Mouse (Mus musculus): ENCODE data around the gene Pxylp1. TPM values are rescaled to one million over a fixed set of nuclear protein-coding genes. Genes with fewer than 3 reads are reported as not detected.
A peak's percentile ranks its signal among the peaks of the same experiment; 100 is the strongest.
"Not testable (repeated sequence)": the region's sequence is repeated elsewhere in the genome, so short reads cannot be mapped to it uniquely, and the experiment has no call there.

The Pxylp1 gene
- polyA plus RNA-seq (2014; fragmentation: Nextera tagmentation; extraction: Ambion mirVana) = 15.5 and 15.9 TPM in 2 replicates

DNA sequence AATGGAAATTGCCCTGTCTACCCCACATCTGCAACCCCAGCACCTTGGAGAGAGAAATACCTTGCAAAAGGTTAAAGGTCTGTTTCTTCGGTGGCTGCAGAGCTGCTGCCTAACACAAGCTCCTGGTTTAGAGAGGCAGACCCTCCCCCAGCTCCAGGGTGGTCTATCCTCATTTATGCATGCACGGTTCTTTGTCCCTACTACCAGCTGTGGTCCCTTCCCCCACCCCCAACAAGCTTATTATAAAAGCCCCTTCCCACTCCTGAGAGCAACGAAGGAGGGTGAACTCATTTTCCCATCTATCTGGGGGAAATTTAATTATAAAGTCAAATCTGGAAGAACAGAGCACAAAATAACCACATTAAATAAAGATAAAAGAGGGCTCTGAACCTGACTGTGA lies at the start of gene Pxylp1:
Pxylp1 (minus strand) TSS at position 124 of the 400 bp plus-strand sequence.
- Histone ChIP-seq H3K27me3 (ENCODE audit: control insufficient read depth, insufficient read depth, low read length) (peaks cover 8% of the 10 kb centered on the region; the same call in 1 of the 2 replicates), H3K4me1 (ENCODE audit: control insufficient read depth, insufficient read depth, low read length) (peaks cover 16% of the 10 kb centered on the region), H3K9ac (ENCODE audit: low read length) (no peak within 1 kb of the TSS), H3K9me3 (ENCODE audit: control insufficient read depth, low read length) (no peaks in the 10 kb centered on the region), H3K27ac (replicated peaks; ENCODE audit: low read depth, low read length) (no peak within 1 kb of the TSS), H3K36me3 (ENCODE audit: control insufficient read depth, insufficient read depth, low read length) (no peaks in the 10 kb centered on the region), H3K4me3 (ENCODE audit: low read depth, low read length) (no peak within 1 kb of the TSS), H3K4me2 (ENCODE audit: low read depth, severe bottlenecking) (no peak within 1 kb of the TSS)
- ATAC-seq (ENCODE audit: insufficient number of reproducible peaks, low FRiP score, low TSS enrichment, low read depth) (no peak), DNase-seq (ENCODE audit: low spot score) (peak; percentile 60)
- 9% methylated on average over 3 of the region's 3 CpGs for WGBS

- DNase-seq (ENCODE audit: low spot score) (no peak), ATAC-seq (ENCODE audit: insufficient number of reproducible peaks, low FRiP score, low TSS enrichment, low read depth) (no peak)
- H3K27me3 ChIP-seq (ENCODE audit: control insufficient read depth, insufficient read depth, low read length) = no peaks in the 10 kb centered on the region
- no peak overlapping the region for H3K27ac ChIP-seq (replicated peaks; ENCODE audit: low read depth, low read length)
- H3K9me3 ChIP-seq (ENCODE audit: control insufficient read depth, low read length) = no peaks in the 10 kb centered on the region; the same call in 1 of the 2 replicates
- H3K4me2 ChIP-seq (ENCODE audit: low read depth, severe bottlenecking) = no peak overlapping the region
- H3K4me1 ChIP-seq (ENCODE audit: control insufficient read depth, insufficient read depth, low read length) = no peaks in the 10 kb centered on the region
- H3K9ac ChIP-seq (ENCODE audit: low read length) = no peak overlapping the region
- peaks cover 4% of the 10 kb centered on the region; the same call in 1 of the 2 replicates for H3K36me3 ChIP-seq (ENCODE audit: control insufficient read depth, insufficient read depth, low read length)
- 68% methylated on average over 5 of the region's 5 CpGs for WGBS
- H3K4me3 ChIP-seq (ENCODE audit: low read depth, low read length) = no peak overlapping the region
Measured at GRCm38 (mm10) chr9:96938887-96939286, 46.4 kb upstream of the Pxylp1 start.

DNA sequence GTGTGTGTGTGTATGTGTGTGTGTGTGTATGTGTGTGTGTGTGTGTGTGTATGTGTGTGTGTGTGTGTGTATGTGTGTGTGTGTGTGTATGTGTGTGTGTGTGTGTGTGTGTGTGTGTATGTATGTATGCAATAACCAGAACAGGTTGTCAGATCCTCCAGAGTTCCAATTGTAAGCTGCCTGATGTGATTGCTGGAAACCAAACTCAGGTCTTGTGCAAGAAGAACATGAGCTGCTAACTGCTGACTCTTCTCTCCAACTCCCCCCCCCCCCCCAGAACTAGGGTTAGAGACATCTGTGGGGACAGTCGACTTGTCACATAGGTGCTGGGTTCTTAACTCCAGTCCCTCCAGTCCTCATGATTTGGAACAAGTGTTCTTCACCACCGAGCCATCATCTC lies 44.0 kb upstream of the Pxylp1 start:
- H3K4me1 ChIP-seq (ENCODE audit: control insufficient read depth, insufficient read depth, low read length); ATAC-seq (ENCODE audit: insufficient number of reproducible peaks, low FRiP score, low TSS enrichment, low read depth): not testable (repeated sequence)
- 88% methylated on average over 2 of the region's 2 CpGs for WGBS

DNA sequence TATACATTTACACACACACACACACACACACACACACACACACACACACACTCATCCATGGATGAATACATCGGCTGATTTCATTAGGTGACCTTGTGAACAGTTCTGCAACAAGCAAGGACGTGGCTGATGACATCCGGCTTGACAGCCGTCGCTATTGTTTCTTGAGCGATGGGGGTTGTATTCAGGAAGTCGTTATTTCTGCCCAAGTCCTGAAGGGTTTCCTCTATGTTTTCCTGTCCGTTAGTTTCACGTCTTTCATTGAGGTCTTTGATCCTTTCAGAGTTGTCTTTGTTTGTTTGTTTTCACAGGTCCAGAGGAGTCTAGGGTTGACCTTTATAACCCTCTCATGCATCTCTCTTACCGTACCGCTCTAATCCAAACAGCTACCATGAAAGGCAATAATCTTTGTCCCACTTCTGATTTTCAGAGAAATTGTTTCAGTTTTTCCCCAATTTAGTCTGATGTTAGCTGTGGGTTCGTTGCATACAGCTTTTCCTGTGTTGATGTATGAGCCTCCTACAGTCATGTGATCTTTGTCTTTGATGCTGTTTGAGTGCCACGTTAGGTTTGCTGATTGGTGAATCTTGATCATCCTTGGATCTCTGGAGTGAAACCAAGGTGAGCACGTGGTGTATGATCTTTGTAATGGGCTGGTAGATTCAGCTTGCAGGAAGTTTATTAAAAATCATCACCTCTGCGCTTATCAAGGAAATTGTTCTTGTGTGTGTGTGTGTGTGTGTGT lies 43.3 kb upstream of the Pxylp1 start:
- 63% methylated on average over 15 of the region's 15 CpGs for WGBS
- ATAC-seq (ENCODE audit: insufficient number of reproducible peaks, low FRiP score, low TSS enrichment, low read depth) (no peak), DNase-seq (ENCODE audit: low spot score) (no peak)
- Histone ChIP-seq H3K4me3 (ENCODE audit: low read depth, low read length) (no peak overlapping the region), H3K36me3 (ENCODE audit: control insufficient read depth, insufficient read depth, low read length) (no peaks in the 10 kb centered on the region), H3K9ac (ENCODE audit: low read length) (no peak overlapping the region), H3K4me2 (ENCODE audit: low read depth, severe bottlenecking) (no peak overlapping the region), H3K4me1 (ENCODE audit: control insufficient read depth, insufficient read depth, low read length) (no peaks in the 10 kb centered on the region), H3K27me3 (ENCODE audit: control insufficient read depth, insufficient read depth, low read length) (no peaks in the 10 kb centered on the region), H3K9me3 (ENCODE audit: control insufficient read depth, low read length) (no peaks in the 10 kb centered on the region; the same call in 1 of the 2 replicates), H3K27ac (replicated peaks; ENCODE audit: low read depth, low read length) (no peak overlapping the region)

More for the DNA sequence above, 44.0 kb upstream of the Pxylp1 start:
- H3K9me3 ChIP-seq (ENCODE audit: control insufficient read depth, low read length); H3K27ac ChIP-seq (replicated peaks; ENCODE audit: low read depth, low read length); DNase-seq (ENCODE audit: low spot score); H3K27me3 ChIP-seq (ENCODE audit: control insufficient read depth, insufficient read depth, low read length); H3K4me2 ChIP-seq (ENCODE audit: low read depth, severe bottlenecking); H3K36me3 ChIP-seq (ENCODE audit: control insufficient read depth, insufficient read depth, low read length); H3K9ac ChIP-seq (ENCODE audit: low read length); H3K4me3 ChIP-seq (ENCODE audit: low read depth, low read length): not testable (repeated sequence)

DNA sequence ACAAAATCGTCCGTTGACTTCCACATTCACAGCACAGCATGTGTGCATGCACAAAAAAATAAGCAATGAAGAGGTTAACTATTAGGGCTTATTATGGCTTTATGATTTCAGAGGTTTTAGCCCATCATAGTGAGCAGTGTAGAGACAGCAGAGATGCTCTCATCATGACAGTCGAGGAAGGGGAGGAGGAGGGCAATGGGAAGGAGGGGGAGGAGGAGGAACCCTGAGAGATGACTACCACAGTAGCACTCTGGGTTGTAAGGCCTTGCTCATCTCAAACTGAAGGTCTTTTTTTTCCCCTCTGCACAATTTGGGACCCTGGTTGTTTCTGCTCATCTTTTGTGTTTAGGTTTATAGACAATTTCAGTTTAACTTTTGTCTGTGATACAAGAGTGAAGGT lies 42.3 kb upstream of the Pxylp1 start:
- ATAC-seq (ENCODE audit: insufficient number of reproducible peaks, low FRiP score, low TSS enrichment, low read depth) (no peak), DNase-seq (ENCODE audit: low spot score) (no peak)
- H3K9ac ChIP-seq (ENCODE audit: low read length) = no peak overlapping the region
- H3K9me3 ChIP-seq (ENCODE audit: control insufficient read depth, low read length) = no peaks in the 10 kb centered on the region; the same call in 1 of the 2 replicates
- H3K36me3 ChIP-seq (ENCODE audit: control insufficient read depth, insufficient read depth, low read length) = no peaks in the 10 kb centered on the region
- H3K27me3 ChIP-seq (ENCODE audit: control insufficient read depth, insufficient read depth, low read length) = no peaks in the 10 kb centered on the region
- no peak overlapping the region for H3K4me2 ChIP-seq (ENCODE audit: low read depth, severe bottlenecking)
- no peak overlapping the region for H3K4me3 ChIP-seq (ENCODE audit: low read depth, low read length)
- no peaks in the 10 kb centered on the region for H3K4me1 ChIP-seq (ENCODE audit: control insufficient read depth, insufficient read depth, low read length)
- WGBS = 78% methylated on average over 3 of the region's 3 CpGs
- no peak overlapping the region for H3K27ac ChIP-seq (replicated peaks; ENCODE audit: low read depth, low read length)

DNA sequence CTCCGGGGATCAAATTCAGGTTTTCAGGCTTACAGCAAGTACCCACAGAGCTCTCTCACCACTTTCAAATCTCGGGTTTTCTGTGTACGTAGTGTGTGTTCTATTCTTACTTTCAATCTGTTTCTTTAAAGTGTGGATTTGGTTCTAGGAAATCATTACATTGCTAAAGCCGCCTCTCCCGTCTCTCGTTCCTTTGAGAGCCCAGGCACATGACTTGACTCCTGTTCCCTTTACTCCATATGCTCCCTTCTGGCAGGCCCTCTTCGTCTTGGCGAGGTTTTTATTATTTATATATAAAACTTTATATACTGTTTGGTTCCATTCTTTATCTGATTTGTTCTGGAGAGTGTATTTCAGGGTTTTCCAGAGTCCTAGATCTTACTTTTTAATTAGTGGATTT lies 40.3 kb upstream of the Pxylp1 start:
- Histone ChIP-seq H3K9ac (ENCODE audit: low read length) (no peak overlapping the region), H3K27me3 (ENCODE audit: control insufficient read depth, insufficient read depth, low read length) (no peaks in the 10 kb centered on the region), H3K27ac (replicated peaks; ENCODE audit: low read depth, low read length) (no peak overlapping the region), H3K4me1 (ENCODE audit: control insufficient read depth, insufficient read depth, low read length) (no peaks in the 10 kb centered on the region), H3K9me3 (ENCODE audit: control insufficient read depth, low read length) (no peaks in the 10 kb centered on the region; the same call in 1 of the 2 replicates), H3K4me3 (ENCODE audit: low read depth, low read length) (no peak overlapping the region), H3K4me2 (ENCODE audit: low read depth, severe bottlenecking) (no peak overlapping the region), H3K36me3 (ENCODE audit: control insufficient read depth, insufficient read depth, low read length) (no peaks in the 10 kb centered on the region)
- no peak for DNase-seq (ENCODE audit: low spot score)
- WGBS = 92% methylated on average over 8 of the region's 8 CpGs
- no peak for ATAC-seq (ENCODE audit: insufficient number of reproducible peaks, low FRiP score, low TSS enrichment, low read depth)

GRCm38 (mm10) chr9:96923577-96924316 lies 31.3 kb upstream of the Pxylp1 start:
- no peak for DNase-seq (ENCODE audit: low spot score)
- ATAC-seq (ENCODE audit: insufficient number of reproducible peaks, low FRiP score, low TSS enrichment, low read depth) = peak; percentile 60
- no peak overlapping the region for H3K27ac ChIP-seq (replicated peaks; ENCODE audit: low read depth, low read length)
- WGBS = 76% methylated on average over 17 of the region's 17 CpGs
- H3K4me3 ChIP-seq (ENCODE audit: low read depth, low read length) = no peak overlapping the region
- H3K9me3 ChIP-seq (ENCODE audit: control insufficient read depth, low read length) = no peaks in the 10 kb centered on the region
- peaks cover 2% of the 10 kb centered on the region; the same call in 1 of the 2 replicates for H3K4me1 ChIP-seq (ENCODE audit: control insufficient read depth, insufficient read depth, low read length)
- H3K9ac ChIP-seq (ENCODE audit: low read length) = no peak overlapping the region
- no peaks in the 10 kb centered on the region for H3K27me3 ChIP-seq (ENCODE audit: control insufficient read depth, insufficient read depth, low read length)
- H3K4me2 ChIP-seq (ENCODE audit: low read depth, severe bottlenecking) = no peak overlapping the region
- no peaks in the 10 kb centered on the region for H3K36me3 ChIP-seq (ENCODE audit: control insufficient read depth, insufficient read depth, low read length)

DNA sequence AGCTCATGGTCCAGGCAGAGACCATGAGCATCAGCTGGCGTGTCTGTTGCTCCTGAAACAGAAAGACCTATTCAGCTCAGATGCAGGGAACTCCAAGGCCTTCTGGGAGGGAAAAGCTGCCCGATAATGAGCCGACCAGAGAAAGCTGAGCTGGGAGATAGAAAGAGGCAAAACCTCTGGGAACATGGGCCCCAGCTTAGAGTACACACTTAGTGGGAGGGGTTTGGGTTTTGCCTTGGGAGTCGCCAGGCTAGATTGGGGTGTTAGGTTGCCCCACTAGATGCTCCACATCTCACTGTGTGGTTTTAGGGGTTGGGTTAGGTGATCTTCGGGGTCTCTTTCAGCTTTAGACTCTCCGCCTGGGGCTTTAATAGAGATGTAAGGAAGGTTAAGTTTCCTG lies 30.6 kb upstream of the Pxylp1 start:
- H3K4me1 ChIP-seq (ENCODE audit: control insufficient read depth, insufficient read depth, low read length) = peaks cover 2% of the 10 kb centered on the region; the same call in 1 of the 2 replicates
- no peak for DNase-seq (ENCODE audit: low spot score)
- 0 out of 2 replicates have a peak, but pooled peaks have one; percentile 20 for ATAC-seq (ENCODE audit: insufficient number of reproducible peaks, low FRiP score, low TSS enrichment, low read depth)
- H3K27ac ChIP-seq (replicated peaks; ENCODE audit: low read depth, low read length) = no peak overlapping the region; the same call in 1 of the 2 replicates
- no peaks in the 10 kb centered on the region for H3K36me3 ChIP-seq (ENCODE audit: control insufficient read depth, insufficient read depth, low read length)
- H3K9ac ChIP-seq (ENCODE audit: low read length) = no peak overlapping the region
- no peak overlapping the region for H3K4me2 ChIP-seq (ENCODE audit: low read depth, severe bottlenecking)
- no peak overlapping the region for H3K4me3 ChIP-seq (ENCODE audit: low read depth, low read length)
- H3K9me3 ChIP-seq (ENCODE audit: control insufficient read depth, low read length) = no peaks in the 10 kb centered on the region
- 82% methylated on average over 6 of the region's 6 CpGs for WGBS
- no peaks in the 10 kb centered on the region for H3K27me3 ChIP-seq (ENCODE audit: control insufficient read depth, insufficient read depth, low read length)

All from limb, embryonic 11.5 days (tissue).